ENCODE assay signal across 9 mouse cellular contexts in the genomic region with DNA sequence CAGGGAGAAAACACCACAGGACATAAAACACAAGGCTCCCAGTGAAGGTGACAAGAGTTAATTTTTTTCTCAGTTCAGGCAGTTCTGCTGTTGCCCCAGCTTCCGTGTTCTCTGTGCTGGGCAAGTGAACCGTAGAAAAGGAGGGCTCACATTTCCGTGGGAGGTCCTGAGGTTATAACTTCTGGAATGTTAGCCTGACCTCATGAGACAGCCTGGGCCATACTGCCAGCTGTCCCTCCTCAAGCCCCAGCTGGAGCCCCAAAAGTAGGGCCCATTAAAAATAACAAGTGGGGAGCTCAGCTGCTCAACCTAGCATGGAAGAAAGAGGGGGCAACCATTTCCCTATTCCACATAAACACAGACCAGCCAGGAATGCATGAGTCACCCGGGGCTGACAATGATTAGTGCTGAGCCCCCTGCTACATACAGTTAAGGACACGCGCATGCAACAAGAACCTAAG. TPM values are rescaled to one million over a fixed set of nuclear protein-coding genes. Genes with fewer than 3 reads are reported as not detected.
DNase-seq lines count a peak whose midpoint lies in the region; ATAC-seq lines count a peak whose summit lies in the region.
"Had no signal": no experiment of that assay in that cellular context is flagged by ENCODE, and none has a peak within 500 bp of the region (broad histone marks: within the 10 kb centered on the region; RNA-seq: fewer than 3 reads in every experiment).

No protein-coding gene starts in this region.

- H3K27me3 ChIP-seq in lung, embryonic 16.5 days (ENCODE audit: control insufficient read depth, insufficient read depth, low read depth, low read length) = no peaks in the 10 kb centered on the region
- no peaks in the 10 kb centered on the region for H3K27me3 ChIP-seq in hindbrain, embryonic 11.5 days (ENCODE audit: control insufficient read depth, insufficient read depth, low read length)
- no peaks in the 10 kb centered on the region for H3K27me3 ChIP-seq in limb, embryonic 10.5 days (ENCODE audit: low read depth, poor library complexity, severe bottlenecking)
- no peaks in the 10 kb centered on the region for H3K27me3 ChIP-seq in stomach, embryonic 15.5 days (replicated peaks)

- H3K27ac ChIP-seq in lung, embryonic 16.5 days (ENCODE audit: low read length) = peak overlapping the region; percentile 63
- H3K27ac ChIP-seq in hindbrain, embryonic 11.5 days (ENCODE audit: low read depth, low read length) = no peak overlapping the region
- H3K27ac ChIP-seq in limb, embryonic 10.5 days = peak overlapping the region; percentile 50
- H3K27ac ChIP-seq in stomach, embryonic 15.5 days = peak overlapping the region; percentile 77

- no peaks in the 10 kb centered on the region for H3K9me3 ChIP-seq in lung, embryonic 16.5 days (ENCODE audit: control insufficient read depth, low read length)
- no peaks in the 10 kb centered on the region; the same call in 1 of the 2 replicates for H3K9me3 ChIP-seq in hindbrain, embryonic 11.5 days (ENCODE audit: control insufficient read depth, low read length)
- no peaks in the 10 kb centered on the region for H3K9me3 ChIP-seq in limb, embryonic 10.5 days (replicated peaks)
- no peaks in the 10 kb centered on the region for H3K9me3 ChIP-seq in stomach, embryonic 15.5 days

- 0 out of 2 replicates have a peak overlapping the region, but pooled peaks have one; percentile 8 for H3K9ac ChIP-seq in lung, embryonic 16.5 days (ENCODE audit: low read length)
- H3K9ac ChIP-seq in hindbrain, embryonic 11.5 days (ENCODE audit: low read depth, low read length) = no peak overlapping the region
- no peak overlapping the region for H3K9ac ChIP-seq in stomach, embryonic 15.5 days

- ATAC-seq in lung, embryonic 16.5 days (ENCODE audit: low read depth) = peak; percentile 66
- peak; percentile 37; the same call in 1 of the 2 replicates for ATAC-seq in hindbrain, embryonic 11.5 days (ENCODE audit: low FRiP score)
- peak; percentile 75; the same call in 1 of the 2 replicates for ATAC-seq in stomach, embryonic 15.5 days (ENCODE audit: insufficient read depth, low FRiP score, low read depth)
- ATAC-seq in erythroid progenitor cell, adult 5-6 weeks (replicated peaks; ENCODE audit: low FRiP score, poor library complexity, severe bottlenecking) = no peak

- DNase-seq in lung, postnatal 14 days = no peak
- peak; percentile 24 for DNase-seq in hindbrain, embryonic 11.5 days (ENCODE audit: low spot score)
- DNase-seq in limb, embryonic 10.5 days (ENCODE audit: low spot score) = peak; percentile 38
- no peak for DNase-seq in layer of hippocampus, postnatal 25 days (ENCODE audit: extremely low spot score in 1 of 2, low spot score in 1 of 2)
- DNase-seq in frontal cortex, postnatal 14 days (ENCODE audit: low spot score in 2 of 2) = no peak

- no peaks in the 10 kb centered on the region for H3K36me3 ChIP-seq in lung, embryonic 16.5 days (ENCODE audit: control insufficient read depth, insufficient read depth, low read length)
- no peaks in the 10 kb centered on the region for H3K36me3 ChIP-seq in hindbrain, embryonic 11.5 days (ENCODE audit: control insufficient read depth, insufficient read depth, low read length)
- H3K36me3 ChIP-seq in limb, embryonic 10.5 days = no peaks in the 10 kb centered on the region
- no peaks in the 10 kb centered on the region for H3K36me3 ChIP-seq in stomach, embryonic 15.5 days

- 14% methylated on average over 6 of the region's 6 CpGs for WGBS in lung, embryonic 16.5 days
- WGBS in hindbrain, embryonic 11.5 days = 46% methylated on average over 6 of the region's 6 CpGs
- WGBS in limb, embryonic 10.5 days = 36% methylated on average over 6 of the region's 6 CpGs
- 10% methylated on average over 6 of the region's 6 CpGs for WGBS in stomach, embryonic 15.5 days

- H3K4me1 ChIP-seq in lung, embryonic 16.5 days (replicated peaks; ENCODE audit: control insufficient read depth, insufficient read depth, low read length) = peaks cover 22% of the 10 kb centered on the region
- H3K4me1 ChIP-seq in hindbrain, embryonic 11.5 days (replicated peaks; ENCODE audit: control insufficient read depth, insufficient read depth, low read length) = no peaks in the 10 kb centered on the region
- H3K4me1 ChIP-seq in limb, embryonic 10.5 days = peaks cover 36% of the 10 kb centered on the region
- peaks cover 25% of the 10 kb centered on the region for H3K4me1 ChIP-seq in stomach, embryonic 15.5 days

- no peak overlapping the region for H3K4me3 ChIP-seq in lung, embryonic 16.5 days (ENCODE audit: low read length)
- no peak overlapping the region for H3K4me3 ChIP-seq in hindbrain, embryonic 11.5 days (ENCODE audit: low read depth, low read length)
- H3K4me3 ChIP-seq in limb, embryonic 10.5 days = no peak overlapping the region
- no peak overlapping the region for H3K4me3 ChIP-seq in stomach, embryonic 15.5 days (replicated peaks)

- H3K4me2 ChIP-seq in lung, embryonic 16.5 days (ENCODE audit: low read depth, low read length) = no peak overlapping the region
- H3K4me2 ChIP-seq in hindbrain, embryonic 11.5 days (replicated peaks; ENCODE audit: low read depth, low read length) = no peak overlapping the region
- H3K4me2 ChIP-seq in stomach, embryonic 15.5 days = peak overlapping the region; percentile 17

RNA-seq across cellular contexts. Expression of a gene that starts 28.8 kb away (rescaled TPM):
- 10.1 and 11.0 TPM in 2 replicates for polyA plus RNA-seq in lung, embryonic 16.5 days (2015; fragmentation: Nextera tagmentation; extraction: Ambion mirVana)
- polyA plus RNA-seq in hindbrain, embryonic 11.5 days (2014; fragmentation: Nextera tagmentation; extraction: Ambion mirVana) = 5.9 and 6.3 TPM in 2 replicates
- polyA plus RNA-seq in limb, embryonic 10.5 days (2016; fragmentation: Nextera tagmentation; extraction: Ambion mirVana) = 9.6 and 11.4 TPM in 2 replicates
- 14.6 and 18.3 TPM in 2 replicates for polyA plus RNA-seq in stomach, embryonic 15.5 days (2015; fragmentation: Nextera tagmentation; extraction: Ambion mirVana)
- 0.72 TPM in 1 of 2 replicates, not detected in the other for total RNA-seq in erythroid progenitor cell, adult 5-6 weeks (2015; ENCODE audit: low replicate concordance)
- 1.0 TPM in 1 of 2 replicates, not detected in the other for total RNA-seq in erythroid progenitor cell, adult 5-6 weeks (2017; ENCODE audit: low replicate concordance)
- total RNA-seq in layer of hippocampus, postnatal 25 days (2021) = 10 to 100 TPM in 1 of 2 experiments, 1 to 10 TPM in 1; 9.8 to 10.6 TPM
- total RNA-seq: MEL had no signal

Comparison
In these comparisons a context has a peak if more than half of its experiments do, and no peak if none do; other contexts are left out.
1. DNase-seq: peak in hindbrain, embryonic 11.5 days (single experiment) and limb, embryonic 10.5 days (single experiment); none in lung, postnatal 14 days (single experiment), layer of hippocampus, postnatal 25 days (0 of 2) and frontal cortex, postnatal 14 days (0 of 2).